Mouse (Mus musculus) G1E (cell line): ENCODE measurements at regions not wholly inside any gene's neighbourhood (a gene's known extent, or its start where the extent isn't known, plus 50 kb on each side); places are given as distances from the start of the nearest gene placed in this dataset.

ENCODE experiments used
- CTCF ChIP-seq: IDR thresholded peaks from 2 replicates; pipeline ENCODE4 v1.5.1; 2012; ENCODE audit warnings: low read depth, low read length, inconsistent platforms, mixed read lengths
- GATA1 ChIP-seq: IDR thresholded peaks from 2 replicates; pipeline ENCODE4 v1.6.1; 2012; ENCODE audit warnings: borderline replicate concordance, low read length, inconsistent platforms, mixed read lengths
- GATA2 ChIP-seq: IDR thresholded peaks from 2 replicates; pipeline ENCODE4 v1.6.1; 2012; ENCODE audit warnings: low read depth, low read length, inconsistent platforms, borderline replicate concordance
- POLR2AphosphoS5 ChIP-seq: IDR thresholded peaks from 2 replicates; pipeline ENCODE4 v1.6.1; 2012; ENCODE audit warnings: low read depth, low read length, inconsistent platforms; ENCODE audit not compliant: insufficient replicate concordance
- TAL1 ChIP-seq: conservative IDR thresholded peaks from 2 replicates; pipeline ENCODE4 v1.6.1; 2012; ENCODE audit warnings: low read depth, low read length, inconsistent platforms, mixed read lengths

- TF ChIP-seq CTCF = no peak
- no peak for TF ChIP-seq GATA1
- no peak for TF ChIP-seq TAL1
- TF ChIP-seq GATA2 = no peak
- no peak for TF ChIP-seq POLR2AphosphoS5
These were observed 147.4 kb downstream of the Irs2 start for GRCm38 (mm10) chr8:10860810-10861209.
